17 mouse cellular contexts compared by ENCODE assay signal in genomic region chr7:112240748-112241147, GRCm38 (mm10). TPM values are rescaled to one million over a fixed set of nuclear protein-coding genes. Genes with fewer than 3 reads are reported as not detected.
DNase-seq lines count a peak whose midpoint lies in the region; ATAC-seq and TF ChIP-seq lines count a peak whose summit lies in the region.
"Had no signal": no experiment of that assay in that cellular context is flagged by ENCODE, and none has a peak within 500 bp of the region (broad histone marks: within the 10 kb centered on the region; RNA-seq: fewer than 3 reads in every experiment).

No protein-coding gene starts in this region.

- peaks cover 89% of the 10 kb centered on the region for H3K36me3 ChIP-seq in heart, embryonic 10.5 days
- no peaks in the 10 kb centered on the region for H3K36me3 ChIP-seq in hindbrain, postnatal 0 days (ENCODE audit: insufficient read depth, low read length)
- no peaks in the 10 kb centered on the region for H3K36me3 ChIP-seq in hindbrain, embryonic 11.5 days (ENCODE audit: control insufficient read depth, insufficient read depth, low read length)
- H3K36me3 ChIP-seq: hindbrain, embryonic 12.5 days; limb, embryonic 10.5 days; liver, embryonic 12.5 days had no signal

- no peak for TF ChIP-seq CTCF in hindbrain, postnatal 0 days (IDR thresholded peaks at IDR 0.05; ENCODE audit: low read depth)

- H3K4me3 ChIP-seq in heart, embryonic 10.5 days = no peak overlapping the region
- H3K4me3 ChIP-seq in hindbrain, postnatal 0 days (ENCODE audit: low read length) = no peak overlapping the region
- no peak overlapping the region for H3K4me3 ChIP-seq in hindbrain, embryonic 11.5 days (ENCODE audit: low read depth, low read length)
- H3K4me3 ChIP-seq: hindbrain, embryonic 12.5 days; limb, embryonic 10.5 days; liver, embryonic 12.5 days had no signal

- no peak for DNase-seq in heart, embryonic 10.5 days (ENCODE audit: low spot score)
- no peak for DNase-seq in heart, adult 9 months (ENCODE audit: low spot score in 2 of 2)
- DNase-seq in hindbrain, postnatal 0 days (ENCODE audit: low spot score) = no peak
- no peak for DNase-seq in hindbrain, embryonic 11.5 days (ENCODE audit: low spot score)
- peak; percentile 24 for DNase-seq in c-Kit-positive CD71-negative TER-119-negative erythroid progenitor cells, embryonic 14.5 days (ENCODE audit: low read depth)
- DNase-seq: adrenal gland, postnatal 14 days; thymus, adult 2 months had no signal

- no peaks in the 10 kb centered on the region for H3K27me3 ChIP-seq in heart, embryonic 10.5 days (ENCODE audit: insufficient read depth, poor library complexity, severe bottlenecking)
- no peaks in the 10 kb centered on the region for H3K27me3 ChIP-seq in hindbrain, postnatal 0 days (ENCODE audit: insufficient read depth, low read length)
- no peaks in the 10 kb centered on the region; the same call in 1 of the 2 replicates for H3K27me3 ChIP-seq in hindbrain, embryonic 11.5 days (ENCODE audit: control insufficient read depth, insufficient read depth, low read length)
- H3K27me3 ChIP-seq: liver, embryonic 12.5 days; Patski had no signal

- no peak for ATAC-seq in hindbrain, postnatal 0 days
- no peak for ATAC-seq in hindbrain, embryonic 11.5 days (ENCODE audit: low FRiP score)
- peak; percentile 81 for ATAC-seq in megakaryocyte, adult 5-6 weeks (ENCODE audit: poor library complexity, severe bottlenecking)
- ATAC-seq in erythroblast, adult 5-6 weeks (replicated peaks; ENCODE audit: low FRiP score, poor library complexity, severe bottlenecking) = no peak
- ATAC-seq: activated CD4-positive, CD25-positive, alpha-beta regulatory T cell, adult 4 months; intestine, postnatal 0 days; liver, embryonic 12.5 days; lung, postnatal 0 days; Patski had no signal

- H3K9ac ChIP-seq in hindbrain, postnatal 0 days (replicated peaks; ENCODE audit: low read length) = no peak overlapping the region
- no peak overlapping the region for H3K9ac ChIP-seq in hindbrain, embryonic 11.5 days (ENCODE audit: low read depth, low read length)
- H3K9ac ChIP-seq: hindbrain, embryonic 12.5 days; liver, embryonic 12.5 days had no signal

- H3K9me3 ChIP-seq in heart, embryonic 10.5 days = no peaks in the 10 kb centered on the region
- no peaks in the 10 kb centered on the region for H3K9me3 ChIP-seq in hindbrain, postnatal 0 days (ENCODE audit: low read length)
- H3K9me3 ChIP-seq in hindbrain, embryonic 11.5 days (ENCODE audit: control insufficient read depth, low read length) = no peaks in the 10 kb centered on the region
- H3K9me3 ChIP-seq: limb, embryonic 10.5 days; liver, embryonic 12.5 days had no signal

- H3K27ac ChIP-seq in heart, embryonic 10.5 days = peak overlapping the region; percentile 59
- H3K27ac ChIP-seq in hindbrain, postnatal 0 days = peak overlapping the region; percentile 66; the same call in 1 of the 2 replicates
- H3K27ac ChIP-seq in hindbrain, embryonic 11.5 days (ENCODE audit: low read depth, low read length) = no peak overlapping the region
- H3K27ac ChIP-seq: hindbrain, embryonic 12.5 days; limb, embryonic 10.5 days; liver, embryonic 12.5 days had no signal

- H3K4me2 ChIP-seq in hindbrain, postnatal 0 days (ENCODE audit: low read depth, low read length) = no peak overlapping the region
- no peak overlapping the region for H3K4me2 ChIP-seq in hindbrain, embryonic 11.5 days (replicated peaks; ENCODE audit: low read depth, low read length)
- H3K4me2 ChIP-seq: hindbrain, embryonic 12.5 days; liver, embryonic 12.5 days; midbrain, embryonic 11.5 days had no signal

- 86% methylated on average over 2 of the region's 2 CpGs for WGBS in heart, embryonic 10.5 days
- 88% methylated on average over 2 of the region's 2 CpGs for WGBS in hindbrain, postnatal 0 days
- 78% methylated on average over 2 of the region's 2 CpGs for WGBS in hindbrain, embryonic 11.5 days

- peaks cover 80% of the 10 kb centered on the region for H3K4me1 ChIP-seq in heart, embryonic 10.5 days
- H3K4me1 ChIP-seq in hindbrain, postnatal 0 days (ENCODE audit: insufficient read depth, low read length) = peaks cover 11% of the 10 kb centered on the region; the same call in 1 of the 2 replicates
- no peaks in the 10 kb centered on the region for H3K4me1 ChIP-seq in hindbrain, embryonic 11.5 days (replicated peaks; ENCODE audit: control insufficient read depth, insufficient read depth, low read length)

RNA-seq across cellular contexts. Expression of gene Mical2, which starts 15.1 kb away (rescaled TPM):
- 77.8 and 153 TPM in 2 replicates for polyA plus RNA-seq in heart, embryonic 10.5 days (2016; fragmentation: Nextera tagmentation; extraction: Ambion mirVana)
- total RNA-seq in hindbrain, postnatal 0 days (2014; rRNA removed) = 12.8 and 16.5 TPM in 2 replicates
- 6.4 and 6.5 TPM in 2 replicates for polyA plus RNA-seq in hindbrain, postnatal 0 days (2015; fragmentation: Nextera tagmentation; extraction: Ambion mirVana)
- polyA plus RNA-seq in hindbrain, embryonic 11.5 days (2014; fragmentation: Nextera tagmentation; extraction: Ambion mirVana) = 1.2 and 1.7 TPM in 2 replicates
- 1.1 and 1.8 TPM in 2 replicates for total RNA-seq in megakaryocyte, adult 5-6 weeks (2015)
- total RNA-seq in megakaryocyte, adult 5-6 weeks (2017) = 0.69 and 1.1 TPM in 2 replicates
- total RNA-seq in erythroblast, adult 5-6 weeks (2015; ENCODE audit: low replicate concordance) = 0.63 TPM in 1 of 2 replicates, not detected in the other
- total RNA-seq in erythroblast, adult 5-6 weeks (2017; ENCODE audit: low replicate concordance) = 0.34 and 1.5 TPM in 2 replicates
